Mouse (Mus musculus) spleen, postnatal 10 days (tissue): ENCODE data around the gene Tnnc1.

Experiments
- DNase-seq, 2 experiments: peaks; one replicate each; pipeline ENCODE4 v3.0.0; 2021 to 2022; ENCODE audit warnings: low spot score in 2 of 2

Tnnc1 gene

DNA sequence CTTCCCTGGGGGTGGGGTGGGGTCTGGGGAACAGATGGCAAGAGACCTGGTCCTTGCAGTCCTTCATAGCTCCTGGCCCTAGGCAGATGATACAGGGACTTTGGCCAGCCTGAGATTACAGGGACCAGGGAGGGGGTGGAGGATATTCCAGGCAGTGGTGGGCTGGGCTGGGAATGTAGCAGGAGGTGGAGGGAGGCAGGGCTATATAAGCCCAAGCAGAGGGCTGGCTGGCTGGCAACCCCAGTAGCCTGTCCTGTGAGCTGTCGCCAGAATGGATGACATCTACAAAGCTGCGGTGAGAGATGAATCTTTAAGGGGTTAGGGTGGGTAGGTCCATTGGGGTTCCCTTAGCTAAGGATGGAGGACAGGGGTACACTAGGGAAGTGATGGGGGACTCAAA, at the start of gene Tnnc1:
Gene Tnnc1, plus strand, starts transcription at position 229 of the 400 bp plus-strand sequence.
- no peak for DNase-seq

- no peak for DNase-seq
These were observed 47.6 kb upstream of the Tnnc1 start for GRCm38 (mm10) chr14:31160196-31161150.

GRCm38 (mm10) chr14:31161191-31161590, 46.9 kb upstream of the Tnnc1 start:
- DNase-seq: no peak

DNA sequence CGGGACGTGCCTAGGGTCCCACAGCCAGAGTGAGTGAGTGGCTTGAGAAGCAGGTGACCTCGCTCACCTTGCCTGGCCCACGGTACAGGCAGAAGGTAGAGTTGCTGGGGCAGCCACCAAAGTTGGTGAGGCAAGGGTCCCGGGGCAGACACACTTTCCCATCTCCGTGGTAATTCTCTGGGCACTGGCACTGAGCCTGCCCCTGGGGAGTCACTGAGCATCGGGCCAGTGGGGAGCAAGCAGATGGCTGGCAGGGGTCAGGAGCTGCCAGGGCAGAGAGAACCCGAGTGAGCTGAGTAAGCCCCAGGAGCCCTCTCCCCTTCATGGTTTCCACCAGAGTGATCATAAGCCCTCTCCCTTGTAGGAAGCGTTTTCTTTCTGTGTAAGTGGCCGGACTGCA, 46.5 kb upstream of the Tnnc1 start:
- no peak for DNase-seq

DNA sequence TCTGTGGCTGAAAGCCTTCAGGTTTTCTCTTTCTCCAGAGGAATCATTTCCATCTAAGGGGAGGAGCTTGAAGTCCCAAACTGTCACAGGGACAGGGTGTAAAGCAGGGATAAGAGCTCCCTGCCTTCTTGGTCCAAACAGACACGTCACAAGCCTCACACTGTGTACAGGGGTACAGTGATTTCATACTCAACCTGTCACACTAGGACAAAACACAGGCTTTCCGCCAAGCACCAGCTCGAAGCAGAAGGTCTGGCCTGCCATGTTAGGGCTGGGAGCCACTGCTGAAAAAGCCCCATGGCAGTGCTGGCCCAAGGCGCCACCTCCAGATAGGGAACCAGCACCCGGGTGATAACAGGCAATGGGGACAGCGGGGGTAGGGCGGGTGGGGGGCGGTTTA, 44.0 kb upstream of the Tnnc1 start:
- DNase-seq: no peak

DNA sequence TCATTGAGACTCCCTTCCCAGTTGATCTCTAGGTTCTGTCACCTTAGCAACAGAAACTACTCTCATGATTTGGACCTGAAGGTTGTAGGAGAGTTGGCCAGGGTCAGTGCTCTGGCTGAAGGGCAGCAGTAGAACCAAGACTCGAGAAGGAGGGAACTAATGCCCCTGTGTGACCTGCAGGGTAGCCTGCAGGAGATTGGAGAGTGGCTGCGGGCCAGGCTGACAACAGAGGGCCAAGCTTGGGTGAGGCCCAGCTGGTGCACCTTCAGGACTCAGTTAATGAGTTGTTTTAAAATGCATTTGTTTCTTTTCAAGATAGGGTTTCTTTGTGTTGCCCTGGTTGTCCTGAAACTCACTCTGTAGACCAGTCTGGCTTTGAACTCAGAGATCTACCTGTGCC, 43.1 kb upstream of the Tnnc1 start:
- no peak for DNase-seq

DNA sequence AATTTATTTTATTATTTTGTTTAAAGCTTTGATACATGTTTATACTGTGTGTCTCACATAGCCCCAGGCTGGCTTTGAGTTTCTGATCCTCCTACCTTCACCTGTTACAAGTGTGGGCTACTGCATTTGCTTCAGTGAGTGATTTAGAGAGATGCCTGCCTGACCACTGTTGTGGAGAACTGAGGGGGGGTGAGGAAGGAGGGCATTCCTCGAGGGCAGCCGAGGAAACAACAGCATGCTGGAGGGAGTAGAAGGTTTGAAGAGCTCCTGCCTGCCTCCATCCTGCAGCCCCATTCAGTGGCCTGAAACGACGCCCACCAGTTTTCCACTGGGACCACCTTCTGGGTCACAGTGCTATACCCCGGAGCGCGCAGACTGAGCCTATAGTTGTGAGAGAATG, 42.7 kb upstream of the Tnnc1 start:
- DNase-seq: no peak

GRCm38 (mm10) chr14:31165991-31166630, 42.0 kb upstream of the Tnnc1 start:
- no peak for DNase-seq

DNA sequence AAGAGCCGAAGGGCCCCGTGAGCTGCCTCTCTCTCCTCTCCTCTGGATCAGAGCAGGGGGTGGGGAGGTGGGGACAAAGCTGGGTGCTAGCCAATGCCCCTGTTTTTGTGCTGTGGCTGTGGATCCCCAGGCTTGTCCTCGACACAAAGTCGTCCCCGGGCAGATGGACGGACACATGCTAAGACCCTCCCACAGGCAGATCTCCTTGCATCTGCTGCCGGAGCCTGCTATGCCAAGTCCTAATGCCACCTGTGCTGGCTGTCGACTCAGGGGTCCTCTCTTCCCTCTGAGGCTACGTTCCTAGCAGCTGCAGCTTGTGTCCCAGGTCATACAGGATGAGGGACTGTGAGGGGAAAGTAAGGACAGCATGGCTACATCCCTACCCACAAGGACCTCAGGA, 41.3 kb upstream of the Tnnc1 start:
- DNase-seq: no peak

DNA sequence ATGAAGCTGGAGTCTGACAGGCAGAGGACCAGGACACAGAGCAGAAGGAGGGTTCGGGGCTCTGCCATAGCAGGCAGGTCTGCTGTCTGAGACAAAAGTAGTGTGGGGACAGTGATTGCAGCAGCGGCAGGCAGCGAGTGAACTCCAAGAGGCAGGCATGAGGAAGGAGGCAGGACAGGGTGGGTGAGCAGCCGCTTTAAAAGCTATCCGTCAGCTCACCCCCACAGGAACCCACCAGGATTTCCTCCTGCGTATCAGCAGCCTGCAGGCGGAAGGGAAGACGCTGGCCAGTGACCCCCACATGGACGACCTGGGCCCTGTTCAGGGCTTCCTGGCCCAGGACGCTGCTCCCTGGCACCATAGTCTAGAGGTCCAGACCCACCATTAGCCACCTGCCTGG, 39.7 kb upstream of the Tnnc1 start, which contains the start of gene Stab1:
Gene Stab1, minus strand, starts transcription at position 217 of the 400 bp plus-strand sequence.
- DNase-seq: no peak

- DNase-seq: no peak
These were observed 38.6 kb upstream of the Tnnc1 start for GRCm38 (mm10) chr14:31169508-31169907.

- no peak for DNase-seq
These were observed 37.1 kb upstream of the Tnnc1 start for GRCm38 (mm10) chr14:31170963-31171362.

DNA sequence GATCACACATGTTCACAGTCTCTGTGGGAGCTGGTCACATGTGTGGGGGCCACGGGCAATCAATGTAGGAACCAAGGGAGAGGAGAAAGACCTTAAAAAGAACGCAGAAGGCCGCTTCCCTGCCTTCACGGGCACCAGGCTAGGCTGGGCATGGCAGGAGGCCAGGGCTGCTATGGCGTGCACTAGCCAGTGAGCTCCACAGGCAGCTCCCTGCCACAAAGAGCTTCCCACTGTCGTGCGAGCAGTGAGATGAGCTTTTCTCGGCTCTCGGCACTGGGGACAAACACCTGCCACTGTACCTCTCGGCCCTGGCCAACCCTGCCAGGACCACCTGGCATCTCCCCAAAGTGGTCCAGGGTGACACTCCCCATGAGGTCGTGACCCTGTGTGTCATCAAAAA, 36.7 kb upstream of the Tnnc1 start:
- DNase-seq: no peak

- DNase-seq: no peak
These were observed 36.3 kb upstream of the Tnnc1 start for GRCm38 (mm10) chr14:31171821-31172220.

DNA sequence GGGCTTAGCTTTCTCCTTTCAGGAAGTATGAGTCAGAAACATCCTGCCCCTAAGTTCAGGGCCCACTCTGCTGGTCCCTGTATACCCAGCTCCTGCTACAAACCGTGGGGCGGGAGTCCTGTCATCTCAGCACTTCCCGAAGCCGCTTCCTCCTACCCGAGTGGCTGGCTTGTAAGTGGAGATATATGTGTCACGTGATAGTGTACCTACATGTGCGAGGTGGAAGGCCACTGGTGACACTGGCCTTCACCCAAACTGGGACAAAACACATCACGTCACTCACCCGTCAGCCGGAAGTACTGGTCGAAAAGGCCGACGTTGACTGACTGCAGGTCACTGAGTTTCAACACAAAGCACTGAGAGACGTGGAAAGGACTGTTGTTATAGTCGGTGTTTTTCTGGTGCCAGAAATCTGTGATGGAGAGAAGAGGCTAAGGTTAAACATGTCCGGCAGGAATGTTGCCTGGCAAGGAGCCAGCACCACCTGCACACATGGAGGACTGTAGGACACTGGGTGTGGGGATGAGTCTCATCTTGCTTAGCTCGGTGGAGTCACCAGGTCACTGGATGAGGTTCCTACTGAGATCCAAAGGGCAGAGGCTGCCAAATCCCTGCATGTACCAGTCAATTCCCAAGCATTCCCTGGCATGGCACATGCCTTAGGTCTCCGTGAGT, 35.2 kb upstream of the Tnnc1 start:
- DNase-seq: no peak

GRCm38 (mm10) chr14:31173537-31173936, 34.6 kb upstream of the Tnnc1 start:
- DNase-seq: no peak

DNA sequence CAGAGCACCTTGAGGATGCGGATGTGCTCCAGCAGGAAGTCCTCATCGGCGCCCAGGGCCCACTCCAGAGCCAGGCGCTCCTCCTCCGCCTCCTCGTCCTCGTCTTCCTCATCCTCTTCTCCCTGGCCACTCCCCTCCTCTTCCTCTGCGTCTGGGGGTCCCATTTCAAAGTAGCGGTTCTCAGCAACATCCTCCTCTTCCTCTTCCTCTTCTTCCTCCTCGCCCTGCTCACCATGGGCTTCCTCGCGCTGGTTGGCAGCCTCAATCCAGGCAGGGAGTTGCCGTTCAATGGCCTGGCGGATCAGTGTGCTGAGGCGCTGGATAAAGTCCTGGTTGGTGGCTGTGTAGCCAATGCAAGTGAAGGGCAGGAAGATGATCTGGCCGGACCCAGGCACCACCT, 30.8 kb upstream of the Tnnc1 start:
- no peak for DNase-seq

GRCm38 (mm10) chr14:31177715-31178114, 30.4 kb upstream of the Tnnc1 start:
- no peak for DNase-seq

- DNase-seq: no peak
These were observed 28.3 kb upstream of the Tnnc1 start for GRCm38 (mm10) chr14:31179677-31180365.

DNA sequence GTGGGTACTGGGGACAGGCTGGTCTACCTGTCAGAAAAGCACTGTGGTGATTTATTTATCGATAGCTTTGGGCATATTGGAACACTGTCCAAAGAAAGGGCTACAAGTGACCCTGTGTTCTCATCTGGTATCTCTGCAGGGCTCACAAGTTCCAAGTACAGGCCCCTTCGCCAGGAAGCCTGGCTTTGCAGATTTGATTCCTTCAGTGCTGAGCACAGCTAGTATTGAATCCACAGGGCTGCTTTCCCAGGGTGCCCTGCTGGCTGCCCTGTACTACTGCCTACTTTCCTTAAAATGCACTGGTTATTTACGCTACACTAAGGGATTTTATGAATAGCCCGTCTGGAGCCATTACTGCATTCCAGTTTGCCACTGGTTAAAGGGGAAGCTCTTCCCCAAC, 26.6 kb upstream of the Tnnc1 start:
- DNase-seq: no peak

DNA sequence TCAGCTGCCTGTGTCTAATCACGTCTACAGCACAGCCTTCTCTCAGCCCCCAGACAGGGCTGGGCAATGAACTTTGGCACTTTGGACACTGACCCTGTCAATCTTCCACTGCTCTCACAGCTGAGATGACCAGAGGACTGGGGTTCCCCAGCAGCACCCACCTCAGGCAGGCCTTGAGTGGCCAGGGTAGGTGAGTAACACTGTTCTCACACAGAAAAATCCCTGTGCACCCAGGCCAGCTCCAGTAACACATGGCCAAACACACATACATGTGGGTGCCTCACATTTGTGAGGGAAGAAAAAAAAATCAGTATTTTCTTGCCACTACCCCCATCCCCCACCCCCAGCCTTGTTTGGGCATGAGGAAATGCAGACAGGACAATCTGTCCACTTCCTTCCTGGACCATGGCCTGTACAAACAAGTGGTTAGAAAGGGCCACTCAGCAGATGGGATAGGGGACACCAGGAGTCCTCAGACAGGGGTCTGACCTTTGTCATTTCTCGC, 25.3 kb upstream of the Tnnc1 start:
- no peak for DNase-seq

DNA sequence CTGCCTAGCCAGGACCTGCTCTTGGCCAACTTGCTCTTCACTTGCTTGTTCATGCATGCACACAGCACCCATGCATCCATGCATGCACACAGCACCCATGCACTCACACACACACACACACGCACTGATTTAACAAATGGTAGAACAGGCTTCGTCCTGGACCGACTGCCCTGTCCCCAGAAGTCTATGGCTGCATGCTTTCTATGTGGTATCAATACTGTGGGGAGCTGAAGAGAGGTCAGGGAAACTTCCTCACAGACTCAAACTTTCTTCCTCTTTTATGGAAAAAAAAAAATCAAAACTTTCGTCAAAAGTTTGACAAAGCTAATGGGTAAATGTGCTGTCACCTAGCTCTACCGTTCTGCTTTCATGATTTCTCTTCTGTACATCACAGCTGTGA, 24.6 kb upstream of the Tnnc1 start:
- DNase-seq: no peak
